In the genomic region with DNA sequence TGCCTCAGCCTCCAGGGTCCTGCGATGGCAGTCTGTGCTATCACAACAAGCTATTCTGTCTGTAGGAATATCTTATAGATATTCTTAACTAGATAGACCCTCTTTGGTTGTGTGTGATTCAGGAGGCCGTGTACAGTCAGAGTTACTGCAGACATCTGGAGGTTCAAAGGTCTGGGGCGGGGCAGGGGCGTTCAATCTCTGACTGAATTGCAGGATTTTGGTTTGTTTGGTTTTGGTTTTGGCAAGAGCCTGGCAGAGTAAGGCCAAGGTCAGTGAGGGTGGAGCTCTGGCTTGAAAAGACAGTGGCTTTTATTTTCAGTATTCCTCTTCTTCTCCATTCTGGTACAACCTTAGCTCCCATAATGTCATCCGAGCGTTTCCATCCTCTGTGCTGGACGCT, we compare ENCODE assay signal across 25 mouse cellular contexts. TPM values are rescaled to one million over a fixed set of nuclear protein-coding genes. Genes with fewer than 3 reads are reported as not detected.
DNase-seq lines count a peak whose midpoint lies in the region; ATAC-seq and TF ChIP-seq lines count a peak whose summit lies in the region.
"Had no signal": no experiment of that assay in that cellular context is flagged by ENCODE, and none has a peak within 500 bp of the region (broad histone marks: within the 10 kb centered on the region; RNA-seq: fewer than 3 reads in every experiment).

No protein-coding gene starts in this region.

- no peak for TF ChIP-seq POLR2A in liver, adult 2 months (IDR thresholded peaks at IDR 0.05; ENCODE audit: extremely low read depth, insufficient read depth, low read length)

- no peak overlapping the region for H3K4me2 ChIP-seq in hindbrain, embryonic 13.5 days
- no peak overlapping the region for H3K4me2 ChIP-seq in hindbrain, embryonic 11.5 days (replicated peaks; ENCODE audit: low read depth, low read length)
- no peak overlapping the region for H3K4me2 ChIP-seq in liver, postnatal 0 days (ENCODE audit: low read depth, low read length)
- H3K4me2 ChIP-seq in neural tube, embryonic 15.5 days, result no peak overlapping the region
- H3K4me2 ChIP-seq: limb, embryonic 15.5 days; liver, embryonic 15.5 days; stomach, embryonic 15.5 days had no signal

- H3K36me3 ChIP-seq in hindbrain, embryonic 13.5 days, result no peaks in the 10 kb centered on the region
- no peaks in the 10 kb centered on the region for H3K36me3 ChIP-seq in hindbrain, embryonic 11.5 days (ENCODE audit: control insufficient read depth, insufficient read depth, low read length)
- H3K36me3 ChIP-seq in liver, adult 2 months (ENCODE audit: control insufficient read depth, insufficient read depth, low read length), result no peaks in the 10 kb centered on the region
- no peaks in the 10 kb centered on the region for H3K36me3 ChIP-seq in liver, postnatal 0 days (replicated peaks; ENCODE audit: insufficient read depth, low read length)
- no peaks in the 10 kb centered on the region for H3K36me3 ChIP-seq in neural tube, embryonic 15.5 days
- H3K36me3 ChIP-seq: embryonic facial prominence, embryonic 10.5 days; limb, embryonic 15.5 days; liver, embryonic 15.5 days; neural tube, embryonic 12.5 days; stomach, embryonic 15.5 days had no signal

- no peaks in the 10 kb centered on the region for H3K79me2 ChIP-seq in liver, adult 2 months (ENCODE audit: control insufficient read depth, insufficient read depth, low read length)

- WGBS in hindbrain, embryonic 13.5 days, result 39% methylated on average over 7 of the region's 7 CpGs
- 40% methylated on average over 7 of the region's 7 CpGs for WGBS in hindbrain, embryonic 11.5 days
- 22% methylated on average over 7 of the region's 7 CpGs for WGBS in liver, adult 2 months
- WGBS in liver, postnatal 0 days (ENCODE audit: insufficient replicate concordance), result 33% methylated on average over 7 of the region's 7 CpGs
- WGBS in neural tube, embryonic 15.5 days, result 47% methylated on average over 7 of the region's 7 CpGs

- H3K27me3 ChIP-seq in hindbrain, embryonic 13.5 days, result peaks cover 92% of the 10 kb centered on the region
- H3K27me3 ChIP-seq in hindbrain, embryonic 11.5 days (ENCODE audit: control insufficient read depth, insufficient read depth, low read length), result peaks cover 81% of the 10 kb centered on the region
- peaks cover 23% of the 10 kb centered on the region; the same call in 1 of the 2 replicates for H3K27me3 ChIP-seq in liver, adult 2 months (ENCODE audit: control insufficient read depth, insufficient read depth, low read length)
- H3K27me3 ChIP-seq in liver, postnatal 0 days (ENCODE audit: insufficient read depth, low read length), result peaks cover 89% of the 10 kb centered on the region
- peaks cover 75% of the 10 kb centered on the region for H3K27me3 ChIP-seq in neural tube, embryonic 15.5 days (replicated peaks)

- DNase-seq in hindbrain, embryonic 11.5 days (ENCODE audit: low spot score), result no peak
- DNase-seq in liver, adult 2 months (ENCODE audit: extremely low read depth, low read depth, low spot score), result peak; percentile 86
- DNase-seq in liver, postnatal 0 days, result no peak
- peak; percentile 62 for DNase-seq in NIH3T3 (ENCODE audit: low read depth)
- DNase-seq in right cerebral cortex, adult 18-20 months, result no peak
- DNase-seq: gastrocnemius, adult 2 months; kidney, adult 2 months; left cerebral cortex, postnatal 4 days; thymus, postnatal 25 days had no signal

- no peak for ATAC-seq in hindbrain, embryonic 13.5 days (ENCODE audit: low FRiP score)
- no peak for ATAC-seq in hindbrain, embryonic 11.5 days (ENCODE audit: low FRiP score)
- no peak for ATAC-seq in liver, postnatal 0 days
- ATAC-seq in neural tube, embryonic 15.5 days (ENCODE audit: low FRiP score), result no peak

- H3K9ac ChIP-seq in hindbrain, embryonic 13.5 days, result no peak overlapping the region
- H3K9ac ChIP-seq in hindbrain, embryonic 11.5 days (ENCODE audit: low read depth, low read length), result no peak overlapping the region
- no peak overlapping the region for H3K9ac ChIP-seq in liver, adult 2 months (ENCODE audit: low read depth, low read length)
- no peak overlapping the region for H3K9ac ChIP-seq in liver, postnatal 0 days (replicated peaks)
- no peak overlapping the region for H3K9ac ChIP-seq in neural tube, embryonic 15.5 days (replicated peaks)
- H3K9ac ChIP-seq: limb, embryonic 15.5 days; liver, embryonic 15.5 days; neural tube, embryonic 12.5 days; stomach, embryonic 15.5 days had no signal

- no peak overlapping the region for H3K4me3 ChIP-seq in hindbrain, embryonic 13.5 days
- no peak overlapping the region for H3K4me3 ChIP-seq in hindbrain, embryonic 11.5 days (ENCODE audit: low read depth, low read length)
- H3K4me3 ChIP-seq in liver, adult 2 months (ENCODE audit: insufficient read depth, low read depth, low read length), result no peak overlapping the region
- H3K4me3 ChIP-seq in liver, postnatal 0 days (ENCODE audit: low read depth, low read length), result no peak overlapping the region
- H3K4me3 ChIP-seq in neural tube, embryonic 15.5 days (replicated peaks), result no peak overlapping the region
- H3K4me3 ChIP-seq: embryonic facial prominence, embryonic 10.5 days; gastrocnemius, adult 2 months; limb, embryonic 15.5 days; liver, embryonic 15.5 days; neural tube, embryonic 12.5 days; stomach, embryonic 15.5 days had no signal

- TF ChIP-seq EP300 in liver, postnatal 0 days (IDR thresholded peaks at IDR 0.05; ENCODE audit: low read depth), result no peak

- TF ChIP-seq CTCF in liver, adult 2 months (IDR thresholded peaks at IDR 0.05; ENCODE audit: low read depth, low read length), result no peak
- no peak for TF ChIP-seq CTCF in liver, postnatal 0 days (IDR thresholded peaks at IDR 0.05; ENCODE audit: low read depth)

- peaks cover 56% of the 10 kb centered on the region for H3K4me1 ChIP-seq in hindbrain, embryonic 13.5 days (replicated peaks)
- peaks cover 15% of the 10 kb centered on the region for H3K4me1 ChIP-seq in hindbrain, embryonic 11.5 days (replicated peaks; ENCODE audit: control insufficient read depth, insufficient read depth, low read length)
- H3K4me1 ChIP-seq in liver, adult 2 months (ENCODE audit: control insufficient read depth, insufficient read depth, low read length), result peaks cover 12% of the 10 kb centered on the region
- H3K4me1 ChIP-seq in liver, postnatal 0 days (ENCODE audit: insufficient read depth), result no peaks in the 10 kb centered on the region
- H3K4me1 ChIP-seq in neural tube, embryonic 15.5 days, result peaks cover 40% of the 10 kb centered on the region
- H3K4me1 ChIP-seq: liver, embryonic 15.5 days had no signal

- peak overlapping the region; percentile 80 for H3K27ac ChIP-seq in hindbrain, embryonic 13.5 days
- H3K27ac ChIP-seq in hindbrain, embryonic 11.5 days (ENCODE audit: low read depth, low read length), result no peak overlapping the region
- no peak overlapping the region for H3K27ac ChIP-seq in liver, adult 2 months (replicated peaks; ENCODE audit: insufficient read depth, low read depth, low read length)
- no peak overlapping the region for H3K27ac ChIP-seq in liver, postnatal 0 days (ENCODE audit: low read depth)
- H3K27ac ChIP-seq in neural tube, embryonic 15.5 days (replicated peaks), result peak overlapping the region; percentile 62; the same call in 1 of the 2 replicates
- H3K27ac ChIP-seq: embryonic facial prominence, embryonic 10.5 days; gastrocnemius, adult 2 months; limb, embryonic 15.5 days; liver, embryonic 15.5 days; macrophage had no signal

- H3K9me3 ChIP-seq in hindbrain, embryonic 13.5 days, result no peaks in the 10 kb centered on the region
- H3K9me3 ChIP-seq in hindbrain, embryonic 11.5 days (ENCODE audit: control insufficient read depth, low read length), result no peaks in the 10 kb centered on the region
- H3K9me3 ChIP-seq in liver, postnatal 0 days (ENCODE audit: low read length), result no peaks in the 10 kb centered on the region
- H3K9me3 ChIP-seq in neural tube, embryonic 15.5 days (replicated peaks), result no peaks in the 10 kb centered on the region
- H3K9me3 ChIP-seq: embryonic facial prominence, embryonic 10.5 days; limb, embryonic 15.5 days; liver, embryonic 15.5 days; neural tube, embryonic 12.5 days; stomach, embryonic 15.5 days had no signal

RNA-seq across cellular contexts. Expression of a gene that starts 16.5 kb away (rescaled TPM):
- polyA plus RNA-seq in hindbrain, embryonic 13.5 days (2015; fragmentation: Nextera tagmentation; extraction: Ambion mirVana), result 48.8 and 60.7 TPM in 2 replicates
- 57.9 and 66.8 TPM in 2 replicates for polyA plus RNA-seq in hindbrain, embryonic 11.5 days (2014; fragmentation: Nextera tagmentation; extraction: Ambion mirVana)
- not detected in 2 replicates for total RNA-seq in liver, adult 2 months (2014; rRNA removed)
- polyA plus RNA-seq in liver, adult 2 months (2012; rRNA removed), result not detected in 2 replicates
- not detected in 2 replicates for polyA plus RNA-seq in liver, postnatal 0 days (2015; fragmentation: Nextera tagmentation; extraction: Ambion mirVana)
- 23.7 and 35.3 TPM in 2 replicates for polyA plus RNA-seq in neural tube, embryonic 15.5 days (2015; fragmentation: Nextera tagmentation; extraction: Ambion mirVana)
- total RNA-seq: gastrocnemius, adult 2 months; gastrocnemius, postnatal 4 days; heart, adult 8-10 months; heart, postnatal 25 days; monocyte, adult 5-6 weeks had no signal
- polyA plus RNA-seq: cortical plate, adult 2 months; heart, embryonic 14.5 days; large intestine, adult 2 months; liver, embryonic 15.5 days; lung, embryonic 16.5 days; macrophage had no signal

Comparison
In these comparisons a context has a peak if more than half of its experiments do, and no peak if none do; other contexts are left out.
1. H3K27ac ChIP-seq: peak in hindbrain, embryonic 13.5 days (single experiment) and neural tube, embryonic 15.5 days (single experiment); none in hindbrain, embryonic 11.5 days (single experiment), liver, adult 2 months (single experiment) and liver, postnatal 0 days (single experiment).
2. DNase-seq: peak in liver, adult 2 months (single experiment) and NIH3T3 (single experiment); none in hindbrain, embryonic 11.5 days (single experiment), liver, postnatal 0 days (single experiment) and right cerebral cortex, adult 18-20 months (single experiment).
3. RNA of a gene that starts 16.5 kb away (polyA plus RNA-seq): 57.9 to 66.8 TPM in hindbrain, embryonic 11.5 days, 48.8 to 60.7 TPM in hindbrain, embryonic 13.5 days and 23.7 to 35.3 TPM in neural tube, embryonic 15.5 days; not detected in liver, adult 2 months and not detected in liver, postnatal 0 days; every median in the first group is over 10 times any median in the second.